Mouse (Mus musculus) limb, embryonic 13.5 days (tissue): ENCODE measurements at regions not wholly inside any gene's neighbourhood (a gene's known extent, or its start where the extent isn't known, plus 50 kb on each side); places are given as distances from the start of the nearest gene placed in this dataset.
"Not testable (repeated sequence)": the region's sequence is repeated elsewhere in the genome, so short reads cannot be mapped to it uniquely, and the experiment has no call there.

ENCODE experiments used
- ATAC-seq: fragments of 200-750 bp; cut with Nextera tagmentation; 2 replicates; pipeline ENCODE4 v1.8.0; 2017; ENCODE audit warnings: low read depth, moderate number of reproducible peaks, moderate TSS enrichment; ENCODE audit not compliant: low FRiP score
- H3K27ac ChIP-seq: fragments of 300-500 bp; sonication (generic); 2 replicates; pipeline ENCODE4 v1.5.1; 2015; ENCODE audit warnings: inconsistent platforms, mild to moderate bottlenecking, moderate library complexity
- H3K27me3 ChIP-seq: fragments of 300-500 bp; sonication (generic); 2 replicates; pipeline ENCODE4 v1.6.1; 2015; ENCODE audit warnings: mild to moderate bottlenecking, inconsistent platforms
- H3K36me3 ChIP-seq: fragments of 300-500 bp; sonication (generic); 2 replicates; pipeline ENCODE4 v1.6.1; 2015; ENCODE audit warnings: inconsistent platforms, mild to moderate bottlenecking, moderate library complexity
- H3K4me1 ChIP-seq: fragments of 300-500 bp; sonication (generic); 2 replicates; pipeline ENCODE4 v1.6.1; 2015; ENCODE audit warnings: inconsistent platforms
- H3K4me2 ChIP-seq: fragments of 300-500 bp; sonication (generic); replicated peaks from 2 replicates; pipeline ENCODE4 v1.6.1; 2015; ENCODE audit warnings: inconsistent platforms, mild to moderate bottlenecking, moderate library complexity
- H3K4me3 ChIP-seq: fragments of 300-500 bp; sonication (generic); 2 replicates; pipeline ENCODE4 v1.5.1; 2015; ENCODE audit warnings: moderate library complexity, mild to moderate bottlenecking, inconsistent platforms
- H3K9ac ChIP-seq: fragments of 300-500 bp; sonication (generic); 2 replicates; pipeline ENCODE4 v1.6.1; 2015; ENCODE audit warnings: mild to moderate bottlenecking, inconsistent platforms
- H3K9me3 ChIP-seq: fragments of 300-500 bp; sonication (generic); 2 replicates; pipeline ENCODE4 v1.6.1; 2016; ENCODE audit warnings: inconsistent platforms
- WGBS: fragments of 180-500 bp; shearing (Covaris S2); methylation state at CpG from one replicate; pipeline ENCODE4 v1.1.7; 2015; 5-methylcytosine and 5-hydroxymethylcytosine counted together

GRCm38 (mm10) chr5:3206160-3206559 lies 135.1 kb upstream of the Cdk6 start:
- H3K4me3 ChIP-seq, H3K9me3 ChIP-seq, H3K4me2 ChIP-seq, H3K9ac ChIP-seq, ATAC-seq, H3K27ac ChIP-seq, H3K36me3 ChIP-seq, H3K4me1 ChIP-seq, H3K27me3 ChIP-seq: not testable (repeated sequence)
- WGBS = 62% methylated on average over 5 of the region's 5 CpGs

GRCm38 (mm10) chr5:3208293-3208692 lies 133.0 kb upstream of the Cdk6 start:
- ATAC-seq, H3K9me3 ChIP-seq, H3K27ac ChIP-seq, H3K36me3 ChIP-seq, H3K4me2 ChIP-seq, H3K4me1 ChIP-seq, H3K4me3 ChIP-seq, H3K9ac ChIP-seq, H3K27me3 ChIP-seq: not testable (repeated sequence)
- 88% methylated on average over 4 of the region's 4 CpGs for WGBS

- ATAC-seq = no peak
- Histone ChIP-seq H3K9me3 (no peaks in the 10 kb centered on the region), H3K36me3 (no peaks in the 10 kb centered on the region), H3K27ac (no peak overlapping the region), H3K4me2 (no peak overlapping the region), H3K27me3 (no peaks in the 10 kb centered on the region), H3K9ac (no peak overlapping the region), H3K4me3 (no peak overlapping the region), H3K4me1 (no peaks in the 10 kb centered on the region)
- over 99% methylated on average over 3 of the region's 3 CpGs for WGBS
Measured at GRCm38 (mm10) chr5:3211284-3211683, 130.0 kb upstream of the Cdk6 start.

- Histone ChIP-seq H3K9ac (no peak overlapping the region), H3K4me1 (0 out of 2 replicates have a peak, but pooled peaks cover 3% of the 10 kb centered on the region), H3K4me2 (no peak overlapping the region), H3K27ac (no peak overlapping the region), H3K4me3 (no peak overlapping the region), H3K36me3 (no peaks in the 10 kb centered on the region), H3K27me3 (no peaks in the 10 kb centered on the region), H3K9me3 (no peaks in the 10 kb centered on the region)
- WGBS = 73% methylated on average over 5 of the region's 5 CpGs
- no peak for ATAC-seq
Measured at GRCm38 (mm10) chr5:3216053-3216452, 125.2 kb upstream of the Cdk6 start.

- Histone ChIP-seq H3K27me3 (no peaks in the 10 kb centered on the region), H3K9me3 (no peaks in the 10 kb centered on the region), H3K4me3 (no peak overlapping the region), H3K9ac (no peak overlapping the region), H3K36me3 (no peaks in the 10 kb centered on the region), H3K27ac (no peak overlapping the region), H3K4me2 (no peak overlapping the region), H3K4me1 (0 out of 2 replicates have a peak, but pooled peaks cover 3% of the 10 kb centered on the region)
- WGBS = 29% methylated on average over 4 of the region's 4 CpGs
- no peak for ATAC-seq
Measured at GRCm38 (mm10) chr5:3219230-3219629, 122.1 kb upstream of the Cdk6 start.

GRCm38 (mm10) chr5:3219770-3220169 lies 121.5 kb upstream of the Cdk6 start:
- H3K9me3 ChIP-seq = no peaks in the 10 kb centered on the region
- 0 out of 2 replicates have a peak, but pooled peaks cover 3% of the 10 kb centered on the region for H3K4me1 ChIP-seq
- no peak overlapping the region for H3K4me2 ChIP-seq
- H3K9ac ChIP-seq = no peak overlapping the region
- H3K27me3 ChIP-seq = no peaks in the 10 kb centered on the region
- 67% methylated on average over 3 of the region's 3 CpGs for WGBS
- no peak overlapping the region for H3K4me3 ChIP-seq
- ATAC-seq = no peak
- H3K36me3 ChIP-seq = no peaks in the 10 kb centered on the region
- H3K27ac ChIP-seq = no peak overlapping the region

GRCm38 (mm10) chr5:3223819-3224218 lies 117.5 kb upstream of the Cdk6 start:
- WGBS = 77% methylated on average over 4 of the region's 4 CpGs
- not testable (repeated sequence) for H3K9ac ChIP-seq, ATAC-seq

GRCm38 (mm10) chr5:3224392-3225054 lies 116.8 kb upstream of the Cdk6 start:
- not testable (repeated sequence) for H3K9ac ChIP-seq, H3K27ac ChIP-seq, ATAC-seq, H3K27me3 ChIP-seq, H3K4me3 ChIP-seq, H3K4me1 ChIP-seq, H3K36me3 ChIP-seq, H3K4me2 ChIP-seq, H3K9me3 ChIP-seq
- WGBS = 89% methylated on average over 14 of the region's 14 CpGs

More at GRCm38 (mm10) chr5:3223819-3224218, 117.5 kb upstream of the Cdk6 start:
- H3K4me1 ChIP-seq, H3K4me3 ChIP-seq, H3K9me3 ChIP-seq, H3K36me3 ChIP-seq, H3K4me2 ChIP-seq, H3K27me3 ChIP-seq, H3K27ac ChIP-seq: not testable (repeated sequence)

- not testable (repeated sequence) for ATAC-seq, H3K9me3 ChIP-seq, H3K9ac ChIP-seq
Measured at GRCm38 (mm10) chr5:3225358-3225757, 115.9 kb upstream of the Cdk6 start.

GRCm38 (mm10) chr5:3244067-3244466 lies 97.2 kb upstream of the Cdk6 start:
- not testable (repeated sequence) for H3K9ac ChIP-seq, H3K4me1 ChIP-seq, H3K36me3 ChIP-seq, H3K4me3 ChIP-seq, H3K9me3 ChIP-seq, H3K4me2 ChIP-seq, ATAC-seq, H3K27ac ChIP-seq, H3K27me3 ChIP-seq
- 59% methylated on average over 2 of the region's 2 CpGs for WGBS

More at GRCm38 (mm10) chr5:3225358-3225757, 115.9 kb upstream of the Cdk6 start:
- H3K4me2 ChIP-seq, H3K27ac ChIP-seq, H3K4me1 ChIP-seq, H3K4me3 ChIP-seq, H3K36me3 ChIP-seq, H3K27me3 ChIP-seq: not testable (repeated sequence)
- WGBS = 76% methylated on average over 8 of the region's 8 CpGs

GRCm38 (mm10) chr5:3247333-3247732 lies 94.0 kb upstream of the Cdk6 start:
- H3K9me3 ChIP-seq = peaks cover 5% of the 10 kb centered on the region; the same call in 1 of the 2 replicates
- WGBS = 66% methylated on average over 2 of the region's 2 CpGs
- no peaks in the 10 kb centered on the region for H3K4me1 ChIP-seq
- no peak for ATAC-seq
- H3K27ac ChIP-seq = no peak overlapping the region
- H3K27me3 ChIP-seq = peaks cover 9% of the 10 kb centered on the region; the same call in 1 of the 2 replicates
- H3K36me3 ChIP-seq = no peaks in the 10 kb centered on the region
- H3K9ac ChIP-seq = no peak overlapping the region
- H3K4me2 ChIP-seq = no peak overlapping the region
- no peak overlapping the region for H3K4me3 ChIP-seq

GRCm38 (mm10) chr5:3250273-3250672 lies 91.0 kb upstream of the Cdk6 start:
- 87% methylated on average over 2 of the region's 2 CpGs for WGBS
- no peaks in the 10 kb centered on the region for H3K4me1 ChIP-seq
- no peaks in the 10 kb centered on the region for H3K36me3 ChIP-seq
- no peak for ATAC-seq
- H3K4me2 ChIP-seq = no peak overlapping the region
- peaks cover 5% of the 10 kb centered on the region; the same call in 1 of the 2 replicates for H3K9me3 ChIP-seq
- H3K4me3 ChIP-seq = no peak overlapping the region
- H3K27ac ChIP-seq = no peak overlapping the region
- H3K27me3 ChIP-seq = peaks cover 9% of the 10 kb centered on the region; the same call in 1 of the 2 replicates
- no peak overlapping the region for H3K9ac ChIP-seq

- no peaks in the 10 kb centered on the region for H3K36me3 ChIP-seq
- WGBS = 85% methylated on average over 1 of the region's 1 CpGs
- H3K27me3 ChIP-seq = no peaks in the 10 kb centered on the region
- H3K9me3 ChIP-seq = no peaks in the 10 kb centered on the region
- H3K4me1 ChIP-seq = no peaks in the 10 kb centered on the region
- H3K4me3 ChIP-seq = no peak overlapping the region
- no peak overlapping the region for H3K9ac ChIP-seq
- no peak overlapping the region for H3K27ac ChIP-seq
- no peak overlapping the region for H3K4me2 ChIP-seq
- ATAC-seq = no peak
Measured at GRCm38 (mm10) chr5:3260289-3260688, 81.0 kb upstream of the Cdk6 start.
